Mouse (Mus musculus): ENCODE measurements around the gene Scube2. TPM values are rescaled to one million over a fixed set of nuclear protein-coding genes. Genes with fewer than 3 reads are reported as not detected.

Gene Scube2
- polyA plus RNA-seq, 1 experiment = not detected

DNA sequence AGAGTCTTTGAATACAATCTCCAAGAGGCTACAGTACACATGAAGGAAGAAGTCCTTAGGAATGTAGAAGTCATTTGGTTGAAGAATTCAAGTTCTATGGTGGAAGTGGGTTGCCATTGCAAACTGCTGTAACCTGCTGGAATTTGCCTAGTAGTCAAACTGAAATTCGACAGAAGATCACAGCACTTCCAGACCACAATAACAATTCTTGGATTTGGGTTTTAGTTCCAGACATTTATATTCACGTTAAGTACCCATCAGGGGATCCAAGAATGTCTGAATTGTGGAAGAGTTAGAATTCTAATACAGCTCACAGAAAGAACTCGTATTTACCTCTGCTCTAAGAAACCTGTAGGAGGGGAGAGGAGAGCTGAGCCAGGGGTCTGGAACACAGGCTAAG, 14.9 kb downstream of the Scube2 start:
- no peak overlapping the region for H3K4me2 ChIP-seq (ENCODE audit: low read depth)
- H3K4me3 ChIP-seq = no peak overlapping the region
- no peak overlapping the region for H3ac ChIP-seq (ENCODE audit: control insufficient read depth, insufficient read length)
- no peaks in the 10 kb centered on the region for H3K79me2 ChIP-seq (ENCODE audit: control insufficient read depth, insufficient read depth)
- no peaks in the 10 kb centered on the region for H3K36me3 ChIP-seq (ENCODE audit: control insufficient read depth, insufficient read depth)
- TF ChIP-seq CEBPB (IDR thresholded peaks at IDR 0.05; ENCODE audit: insufficient read depth, poor library complexity, severe bottlenecking) = no peak
- no peak for TF ChIP-seq TCF12 (IDR thresholded peaks at IDR 0.05; ENCODE audit: insufficient read depth, poor library complexity, severe bottlenecking)
- no peak for TF ChIP-seq REST (IDR thresholded peaks at IDR 0.05; ENCODE audit: insufficient read depth, insufficient read length)
- no peak for TF ChIP-seq MYOD1 (IDR thresholded peaks at IDR 0.05; ENCODE audit: control insufficient read depth in 1 of 3, insufficient read length in 2 of 3, low read depth in 2 of 3)
- no peak for TF ChIP-seq TCF3 (IDR thresholded peaks at IDR 0.05; ENCODE audit: insufficient read length, low read depth)
- TF ChIP-seq USF1 (IDR thresholded peaks at IDR 0.05; ENCODE audit: low read depth) = no peak
- no peak for TF ChIP-seq POLR2AphosphoS2 (IDR thresholded peaks at IDR 0.05; ENCODE audit: insufficient read length, low read depth)
- no peak for TF ChIP-seq MAX (IDR thresholded peaks at IDR 0.05; ENCODE audit: low read depth)
- no peak for TF ChIP-seq SRF (IDR thresholded peaks at IDR 0.05; ENCODE audit: control insufficient read depth, insufficient read length, low read depth)
- no peak for TF ChIP-seq POLR2A (IDR thresholded peaks at IDR 0.05; ENCODE audit: insufficient read length, low read depth)
- TF ChIP-seq E2F4 (IDR thresholded peaks at IDR 0.05; ENCODE audit: insufficient read depth) = no peak
- TF ChIP-seq MYOG (IDR thresholded peaks at IDR 0.05; ENCODE audit: control insufficient read depth in 1 of 3, insufficient read depth in 1 of 3, insufficient read length in 2 of 3, low read depth in 2 of 3) = no peak
- peaks cover 19% of the 10 kb centered on the region for H3K27me3 ChIP-seq (ENCODE audit: control insufficient read depth, insufficient read depth, insufficient read length)

DNA sequence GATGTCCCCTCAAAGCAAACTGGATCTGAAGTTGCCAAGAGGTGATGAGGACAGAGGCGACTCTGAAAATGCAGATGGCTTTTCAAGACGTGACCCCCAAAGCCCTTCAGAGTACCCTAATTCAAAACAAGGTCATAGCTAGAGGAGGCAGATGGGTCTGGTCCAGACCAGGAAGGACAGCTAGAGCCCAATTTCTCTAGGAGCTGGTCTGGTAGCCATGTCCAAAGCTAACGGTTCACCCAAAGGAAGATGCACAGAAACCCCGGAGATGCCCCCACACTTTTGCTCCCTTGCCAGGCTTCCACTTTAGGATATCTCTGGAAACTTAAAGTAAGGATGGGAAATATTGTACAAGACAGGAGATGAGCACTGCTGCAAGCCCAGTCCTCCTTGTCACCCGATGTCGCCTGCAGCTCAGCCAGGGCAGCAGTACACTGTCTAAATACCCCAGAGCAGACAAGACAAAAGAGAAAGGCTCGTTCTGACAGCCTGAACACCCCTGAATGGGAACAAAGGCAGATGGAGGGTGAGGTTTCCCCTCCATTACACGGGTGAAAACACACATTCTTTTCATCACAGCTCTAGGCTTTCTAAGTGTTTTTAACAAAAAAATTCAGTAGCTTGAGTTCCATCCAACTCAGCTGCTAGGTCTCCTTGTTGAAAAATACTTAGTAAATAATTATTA, 15.6 kb downstream of the Scube2 start:
- no peaks in the 10 kb centered on the region for H3K36me3 ChIP-seq (ENCODE audit: control insufficient read depth, insufficient read depth)
- H3K27me3 ChIP-seq (ENCODE audit: control insufficient read depth, insufficient read depth, insufficient read length) = peaks cover 22% of the 10 kb centered on the region
- H3ac ChIP-seq (ENCODE audit: control insufficient read depth, insufficient read length) = no peak overlapping the region
- no peak overlapping the region for H3K4me2 ChIP-seq (ENCODE audit: low read depth)
- H3K4me3 ChIP-seq = no peak overlapping the region
- H3K79me2 ChIP-seq (ENCODE audit: control insufficient read depth, insufficient read depth) = no peaks in the 10 kb centered on the region
- TF ChIP-seq SRF (IDR thresholded peaks at IDR 0.05; ENCODE audit: control insufficient read depth, insufficient read length, low read depth) (no peak), E2F4 (IDR thresholded peaks at IDR 0.05; ENCODE audit: insufficient read depth) (no peak), TCF12 (IDR thresholded peaks at IDR 0.05; ENCODE audit: insufficient read depth, poor library complexity, severe bottlenecking) (no peak), MAX (IDR thresholded peaks at IDR 0.05; ENCODE audit: low read depth) (no peak), POLR2A (IDR thresholded peaks at IDR 0.05; ENCODE audit: insufficient read length, low read depth) (no peak), MYOD1 (IDR thresholded peaks at IDR 0.05; ENCODE audit: control insufficient read depth in 1 of 3, insufficient read length in 2 of 3, low read depth in 2 of 3) (no peak), REST (IDR thresholded peaks at IDR 0.05; ENCODE audit: insufficient read depth, insufficient read length) (no peak), MYOG (IDR thresholded peaks at IDR 0.05; ENCODE audit: control insufficient read depth in 1 of 3, insufficient read depth in 1 of 3, insufficient read length in 2 of 3, low read depth in 2 of 3) (no peak), POLR2AphosphoS2 (IDR thresholded peaks at IDR 0.05; ENCODE audit: insufficient read length, low read depth) (no peak), USF1 (IDR thresholded peaks at IDR 0.05; ENCODE audit: low read depth) (no peak), TCF3 (IDR thresholded peaks at IDR 0.05; ENCODE audit: insufficient read length, low read depth) (no peak), CEBPB (IDR thresholded peaks at IDR 0.05; ENCODE audit: insufficient read depth, poor library complexity, severe bottlenecking) (no peak)

DNA sequence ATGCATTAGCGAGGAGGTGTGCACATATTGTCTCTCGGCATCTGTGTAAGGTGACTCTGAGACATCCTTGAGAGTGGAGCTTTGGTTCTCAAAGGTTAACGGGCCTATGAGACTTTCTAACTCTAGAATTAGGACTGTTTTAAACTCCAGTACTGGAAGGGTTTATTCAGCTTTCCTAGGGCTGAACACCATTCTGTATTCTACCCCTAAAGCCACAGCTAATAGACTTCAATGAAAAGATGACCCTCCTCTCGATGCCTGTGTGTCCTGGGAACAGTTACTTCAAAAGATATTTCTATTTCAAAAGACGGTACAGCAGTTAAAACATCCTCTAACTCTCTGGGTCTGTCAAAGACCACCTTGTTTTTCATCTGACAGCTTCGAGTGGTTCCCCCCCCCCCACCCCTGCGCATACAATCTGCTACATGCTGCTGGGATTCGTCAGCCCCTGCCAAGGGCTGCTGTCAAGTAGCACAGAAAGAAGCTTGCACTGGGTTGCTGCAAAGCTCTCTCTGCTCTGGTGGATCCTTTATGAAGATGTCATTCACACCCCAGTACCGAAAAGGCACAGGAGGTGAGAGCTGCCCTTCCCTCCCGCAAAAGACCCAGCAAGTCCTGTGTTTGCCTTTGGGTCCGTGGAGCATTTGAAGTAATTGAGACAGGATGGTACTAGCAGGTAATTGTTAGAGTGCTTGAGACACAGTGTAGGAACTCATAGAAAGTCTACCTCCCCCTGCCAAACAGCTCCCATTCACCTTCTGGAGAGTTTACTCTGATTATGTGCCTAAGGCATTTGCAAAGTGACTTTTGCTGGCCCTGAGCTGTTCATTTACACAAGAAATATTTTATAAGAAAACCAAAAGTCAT, 16.4 kb downstream of the Scube2 start:
- H3K4me3 ChIP-seq = no peak overlapping the region
- H3K27me3 ChIP-seq (ENCODE audit: control insufficient read depth, insufficient read depth, insufficient read length) = peaks cover 25% of the 10 kb centered on the region
- no peak overlapping the region for H3ac ChIP-seq (ENCODE audit: control insufficient read depth, insufficient read length)
- H3K36me3 ChIP-seq (ENCODE audit: control insufficient read depth, insufficient read depth) = no peaks in the 10 kb centered on the region
- no peak overlapping the region for H3K4me2 ChIP-seq (ENCODE audit: low read depth)
- no peak for TF ChIP-seq MYOD1 (IDR thresholded peaks at IDR 0.05; ENCODE audit: control insufficient read depth in 1 of 3, insufficient read length in 2 of 3, low read depth in 2 of 3)
- no peak for TF ChIP-seq MYOG (IDR thresholded peaks at IDR 0.05; ENCODE audit: control insufficient read depth in 1 of 3, insufficient read depth in 1 of 3, insufficient read length in 2 of 3, low read depth in 2 of 3)
- no peak for TF ChIP-seq POLR2AphosphoS2 (IDR thresholded peaks at IDR 0.05; ENCODE audit: insufficient read length, low read depth)
- TF ChIP-seq TCF12 (IDR thresholded peaks at IDR 0.05; ENCODE audit: insufficient read depth, poor library complexity, severe bottlenecking) = no peak
- TF ChIP-seq USF1 (IDR thresholded peaks at IDR 0.05; ENCODE audit: low read depth) = no peak
- TF ChIP-seq REST (IDR thresholded peaks at IDR 0.05; ENCODE audit: insufficient read depth, insufficient read length) = no peak
- no peak for TF ChIP-seq TCF3 (IDR thresholded peaks at IDR 0.05; ENCODE audit: insufficient read length, low read depth)
- no peak for TF ChIP-seq SRF (IDR thresholded peaks at IDR 0.05; ENCODE audit: control insufficient read depth, insufficient read length, low read depth)
- TF ChIP-seq POLR2A (IDR thresholded peaks at IDR 0.05; ENCODE audit: insufficient read length, low read depth) = no peak
- TF ChIP-seq E2F4 (IDR thresholded peaks at IDR 0.05; ENCODE audit: insufficient read depth) = no peak
- no peak for TF ChIP-seq MAX (IDR thresholded peaks at IDR 0.05; ENCODE audit: low read depth)
- no peak for TF ChIP-seq CEBPB (IDR thresholded peaks at IDR 0.05; ENCODE audit: insufficient read depth, poor library complexity, severe bottlenecking)
- H3K79me2 ChIP-seq (ENCODE audit: control insufficient read depth, insufficient read depth) = no peaks in the 10 kb centered on the region

- Histone ChIP-seq H3K27me3 (ENCODE audit: control insufficient read depth, insufficient read depth, insufficient read length) (peaks cover 32% of the 10 kb centered on the region), H3K79me2 (ENCODE audit: control insufficient read depth, insufficient read depth) (no peaks in the 10 kb centered on the region), H3K36me3 (ENCODE audit: control insufficient read depth, insufficient read depth) (no peaks in the 10 kb centered on the region), H3ac (ENCODE audit: control insufficient read depth, insufficient read length) (no peak overlapping the region), H3K4me3 (no peak overlapping the region), H3K4me2 (ENCODE audit: low read depth) (no peak overlapping the region)
- TF ChIP-seq TCF3 (IDR thresholded peaks at IDR 0.05; ENCODE audit: insufficient read length, low read depth) = no peak
- TF ChIP-seq REST (IDR thresholded peaks at IDR 0.05; ENCODE audit: insufficient read depth, insufficient read length) = no peak
- no peak for TF ChIP-seq POLR2A (IDR thresholded peaks at IDR 0.05; ENCODE audit: insufficient read length, low read depth)
- no peak for TF ChIP-seq SRF (IDR thresholded peaks at IDR 0.05; ENCODE audit: control insufficient read depth, insufficient read length, low read depth)
- TF ChIP-seq MAX (IDR thresholded peaks at IDR 0.05; ENCODE audit: low read depth) = no peak
- TF ChIP-seq TCF12 (IDR thresholded peaks at IDR 0.05; ENCODE audit: insufficient read depth, poor library complexity, severe bottlenecking) = no peak
- TF ChIP-seq MYOG (IDR thresholded peaks at IDR 0.05; ENCODE audit: control insufficient read depth in 1 of 3, insufficient read depth in 1 of 3, insufficient read length in 2 of 3, low read depth in 2 of 3) = no peak
- no peak for TF ChIP-seq MYOD1 (IDR thresholded peaks at IDR 0.05; ENCODE audit: control insufficient read depth in 1 of 3, insufficient read length in 2 of 3, low read depth in 2 of 3)
Observed at GRCm38 (mm10) chr7:109844100-109844499, 21.4 kb downstream of the Scube2 start.
